Mouse (Mus musculus): Measurements from ENCODE around the gene Oasl2. TPM values are rescaled to one million over a fixed set of nuclear protein-coding genes. Genes with fewer than 3 reads are reported as not detected.

Oasl2 gene
- total and polyA plus RNA-seq, 3 experiments = 0.31 TPM; not detected in 2

DNA sequence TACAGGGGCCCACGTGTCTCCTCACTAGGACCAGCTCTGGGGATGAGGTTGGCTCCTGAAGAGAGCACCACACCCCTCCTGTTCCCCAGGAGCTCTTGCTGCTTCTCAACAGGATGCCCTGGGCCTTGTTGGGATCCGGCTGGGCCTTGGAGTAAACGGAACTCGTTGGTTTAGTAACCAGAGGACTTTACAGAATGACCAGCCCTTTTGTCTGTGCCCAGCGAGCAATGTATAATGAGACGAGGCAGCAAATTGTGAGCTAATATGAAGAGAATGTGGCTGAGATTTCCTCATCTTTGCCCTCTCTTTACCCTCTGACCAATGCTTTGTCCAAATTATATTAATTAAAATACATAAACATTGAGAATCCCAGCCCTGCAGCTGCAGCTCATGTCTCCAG, 20.4 kb upstream of the Oasl2 start:
- DNase-seq (ENCODE audit: extremely low read depth) = no peak
- H3K4me3 ChIP-seq (replicated peaks in 1 of 3; ENCODE audit: low read depth in 2 of 3, low read length in 2 of 3, poor library complexity in 1 of 3) = no peak overlapping the region
- H3K27ac ChIP-seq (ENCODE audit: insufficient read depth, low read depth) = no peak overlapping the region
- TF ChIP-seq EP300 (IDR thresholded peaks at IDR 0.05; ENCODE audit: low read length) = no peak
- TF ChIP-seq MAZ (IDR thresholded peaks at IDR 0.05; ENCODE audit: low read depth, low read length) = no peak
- TF ChIP-seq BHLHE40 (IDR thresholded peaks at IDR 0.05; ENCODE audit: low read depth, low read length) = no peak
- no peak for TF ChIP-seq MYC (IDR thresholded peaks at IDR 0.05; ENCODE audit: low read depth, low read length)
- no peak for TF ChIP-seq ELF1 (IDR thresholded peaks at IDR 0.05; ENCODE audit: low read depth, low read length)
- TF ChIP-seq NELFE (IDR thresholded peaks at IDR 0.05; ENCODE audit: low read depth, low read length) = no peak
- TF ChIP-seq SMC3 (IDR thresholded peaks at IDR 0.05; ENCODE audit: low read depth, low read length) = no peak
- no peak for TF ChIP-seq MEF2A (IDR thresholded peaks at IDR 0.05; ENCODE audit: borderline replicate concordance, low read depth, low read length)
- no peak for TF ChIP-seq POLR2AphosphoS2 (IDR thresholded peaks at IDR 0.05; ENCODE audit: low read depth, low read length)
- TF ChIP-seq RCOR1 (conservative IDR thresholded peaks at IDR 0.05; ENCODE audit: low read depth, low read length) = no peak
- dilution Hi-C loops (cut with MboI; ENCODE audit: extremely low pct_ligation_motif_present, extremely low pct_unique_long_range_greater_than_20kb, low sequenced_read_pairs) = no loop called here
- no peaks in the 10 kb centered on the region for H3K27me3 ChIP-seq (replicated peaks)
- no peaks in the 10 kb centered on the region for H3K9me3 ChIP-seq (replicated peaks; ENCODE audit: low read length)
- no peaks in the 10 kb centered on the region for H3K36me3 ChIP-seq (replicated peaks in 1 of 2; ENCODE audit: control insufficient read depth in 1 of 2, insufficient read depth in 1 of 2, low read length in 1 of 2)
- H3K9ac ChIP-seq (ENCODE audit: insufficient read depth, low read depth) = no peak overlapping the region
- H3K4me2 ChIP-seq (ENCODE audit: insufficient read depth, low read depth, poor library complexity, severe bottlenecking) = no peak overlapping the region
- peaks cover 0 to 6% of the 10 kb centered on the region in 2 experiments; a peak in 1 of 4 replicates for H3K4me1 ChIP-seq (ENCODE audit: control insufficient read depth in 1 of 2, insufficient read depth in 2 of 2)
- in situ Hi-C loops (cut with MboI; ENCODE audit: low pct_ligation_motif_present, low pct_unique_long_range_greater_than_20kb, low sequenced_read_pairs) = no loop called here
- H3K79me2 ChIP-seq (replicated peaks; ENCODE audit: control insufficient read depth, extremely low read depth, insufficient read depth, poor library complexity, severe bottlenecking) = no peaks in the 10 kb centered on the region

DNA sequence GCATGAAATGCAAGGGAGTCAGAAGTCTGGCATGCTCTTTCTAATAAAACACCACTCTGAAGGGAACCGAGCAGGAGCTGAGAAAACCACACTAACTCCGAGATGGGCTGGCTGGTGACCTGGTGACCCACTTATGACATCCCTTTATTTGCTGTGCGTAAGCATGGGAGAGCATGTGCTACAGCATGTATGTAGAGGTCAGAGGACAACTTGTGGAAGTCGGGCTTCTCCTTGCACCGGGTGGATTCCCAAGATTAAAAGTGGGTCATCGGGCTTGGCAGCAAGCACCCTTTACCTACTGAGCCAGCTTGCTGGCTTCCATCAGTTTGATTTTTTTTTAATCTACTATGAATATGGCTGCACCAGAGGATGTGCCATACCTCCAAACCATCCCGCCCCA, 19.2 kb upstream of the Oasl2 start:
- no peak for DNase-seq (ENCODE audit: extremely low read depth)
- no peak overlapping the region for H3K27ac ChIP-seq (ENCODE audit: insufficient read depth, low read depth)
- no peaks in the 10 kb centered on the region for H3K79me2 ChIP-seq (replicated peaks; ENCODE audit: control insufficient read depth, extremely low read depth, insufficient read depth, poor library complexity, severe bottlenecking)
- peaks cover 1% of the 10 kb centered on the region for H3K9me3 ChIP-seq (replicated peaks; ENCODE audit: low read length)
- no peak overlapping the region for H3K9ac ChIP-seq (ENCODE audit: insufficient read depth, low read depth)
- TF ChIP-seq ZNF384 (IDR thresholded peaks at IDR 0.05; ENCODE audit: low read depth, low read length) (no peak), MEF2A (IDR thresholded peaks at IDR 0.05; ENCODE audit: borderline replicate concordance, low read depth, low read length) (no peak), RCOR1 (conservative IDR thresholded peaks at IDR 0.05; ENCODE audit: low read depth, low read length) (no peak), CHD2 (IDR thresholded peaks at IDR 0.05; ENCODE audit: low read length) (no peak), SIN3A (IDR thresholded peaks at IDR 0.05; ENCODE audit: low read length) (no peak), RAD21 (IDR thresholded peaks at IDR 0.05; ENCODE audit: low read depth, low read length) (no peak), TBP (conservative IDR thresholded peaks at IDR 0.05; ENCODE audit: low read depth, low read length) (no peak), USF2 (conservative IDR thresholded peaks at IDR 0.05; ENCODE audit: low read depth, low read length) (no peak), BHLHE40 (IDR thresholded peaks at IDR 0.05; ENCODE audit: low read depth, low read length) (no peak), MAX (IDR thresholded peaks at IDR 0.05; ENCODE audit: low read length) (no peak), SMC3 (IDR thresholded peaks at IDR 0.05; ENCODE audit: low read depth, low read length) (no peak), EP300 (IDR thresholded peaks at IDR 0.05; ENCODE audit: low read length) (no peak), MAFK (IDR thresholded peaks at IDR 0.05; ENCODE audit: insufficient replicate concordance, low read length) (no peak), MYC (IDR thresholded peaks at IDR 0.05; ENCODE audit: low read depth, low read length) (no peak), CTCF (conservative IDR thresholded peaks at IDR 0.05 in 1 of 2, IDR thresholded peaks at IDR 0.05 in 1 of 2; ENCODE audit: low read depth in 2 of 2, low read length in 2 of 2) (no peak), ZC3H11A (IDR thresholded peaks at IDR 0.05; ENCODE audit: low read depth, low read length) (no peak), E2F4 (IDR thresholded peaks at IDR 0.05; ENCODE audit: insufficient replicate concordance, low read depth, low read length) (no peak), PAX5 (IDR thresholded peaks at IDR 0.05; ENCODE audit: low read length) (no peak)
- no peaks in the 10 kb centered on the region for H3K36me3 ChIP-seq (replicated peaks in 1 of 2; ENCODE audit: control insufficient read depth in 1 of 2, insufficient read depth in 1 of 2, low read length in 1 of 2)
- in situ Hi-C loops (cut with MboI; ENCODE audit: low pct_ligation_motif_present, low pct_unique_long_range_greater_than_20kb, low sequenced_read_pairs) = no loop called here
- H3K27me3 ChIP-seq (replicated peaks) = no peaks in the 10 kb centered on the region
- no peak overlapping the region for H3K4me2 ChIP-seq (ENCODE audit: insufficient read depth, low read depth, poor library complexity, severe bottlenecking)
- peaks cover 0 to 6% of the 10 kb centered on the region in 2 experiments; a peak in 1 of 4 replicates for H3K4me1 ChIP-seq (ENCODE audit: control insufficient read depth in 1 of 2, insufficient read depth in 2 of 2)
- dilution Hi-C loops (cut with MboI; ENCODE audit: extremely low pct_ligation_motif_present, extremely low pct_unique_long_range_greater_than_20kb, low sequenced_read_pairs) = no loop called here
- no peak overlapping the region for H3K4me3 ChIP-seq (replicated peaks in 1 of 3; ENCODE audit: low read depth in 2 of 3, low read length in 2 of 3, poor library complexity in 1 of 3)
